Mouse (Mus musculus): ENCODE data around the gene Msi2. TPM values are rescaled to one million over a fixed set of nuclear protein-coding genes. Genes with fewer than 3 reads are reported as not detected.

Gene Msi2
- total RNA-seq, 2 experiments from 2014 or later, result 169 to 193 TPM

- TF ChIP-seq CTCF (IDR thresholded peaks at IDR 0.05), result no peak
- peak; percentile 83 for DNase-seq
- Histone ChIP-seq H3K27ac (peak overlapping the region; percentile 88), H3K4me3 (peak overlapping the region; percentile 4; the same call in 1 of the 2 replicates)
- intact Hi-C loops (cut with DNase I), result no loop called here
Observed at GRCm38 (mm10) chr11:88585171-88585632, 133.1 kb downstream of the Msi2 start.

- DNase-seq, result peak; percentile 36
- Histone ChIP-seq H3K4me3 (no peak overlapping the region), H3K27ac (peak overlapping the region; percentile 88)
- no peak for TF ChIP-seq CTCF (IDR thresholded peaks at IDR 0.05)
- intact Hi-C loops (cut with DNase I), result no loop called here
Observed at GRCm38 (mm10) chr11:88583866-88584265, 134.4 kb downstream of the Msi2 start.

GRCm38 (mm10) chr11:88583259-88583833 lies 135.0 kb downstream of the Msi2 start:
- no peak for DNase-seq
- TF ChIP-seq CTCF (IDR thresholded peaks at IDR 0.05), result no peak
- Histone ChIP-seq H3K27ac (peak overlapping the region; percentile 88), H3K4me3 (peak overlapping the region; percentile 56; the same call in 1 of the 2 replicates)
- intact Hi-C loops (cut with DNase I), result no loop called here

DNA sequence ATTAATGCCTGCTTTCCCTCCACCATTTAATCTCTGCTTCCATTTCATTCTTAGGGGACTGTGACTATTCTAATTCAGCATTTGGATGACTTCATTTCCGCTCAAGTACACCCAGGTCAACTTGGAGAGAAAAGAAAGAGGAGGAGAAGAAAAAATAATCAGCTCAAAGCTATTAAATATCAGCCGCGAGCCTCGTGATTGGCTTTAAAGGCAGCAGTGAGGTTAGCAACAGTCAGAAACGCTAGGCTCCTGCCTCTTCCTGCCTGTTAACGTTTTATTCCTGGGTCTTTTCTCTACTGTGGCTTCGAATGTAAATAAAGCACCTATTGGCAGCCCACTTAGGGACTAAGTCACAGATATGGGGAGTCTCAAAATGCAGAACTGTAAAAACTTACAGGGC lies 135.5 kb downstream of the Msi2 start:
- H3K27ac ChIP-seq, result peak overlapping the region; percentile 88
- TF ChIP-seq CTCF (IDR thresholded peaks at IDR 0.05), result no peak
- intact Hi-C loops (cut with DNase I), result no loop called here
- H3K4me3 ChIP-seq, result peak overlapping the region; percentile 56
- DNase-seq, result peak; percentile 41

- intact Hi-C loops (cut with DNase I), result no loop called here
- H3K27ac ChIP-seq, result peak overlapping the region; percentile 88
- peak overlapping the region; percentile 56 for H3K4me3 ChIP-seq
- no peak for TF ChIP-seq CTCF (IDR thresholded peaks at IDR 0.05)
- no peak for DNase-seq
Observed at GRCm38 (mm10) chr11:88582021-88582707, 136.1 kb downstream of the Msi2 start.

DNA sequence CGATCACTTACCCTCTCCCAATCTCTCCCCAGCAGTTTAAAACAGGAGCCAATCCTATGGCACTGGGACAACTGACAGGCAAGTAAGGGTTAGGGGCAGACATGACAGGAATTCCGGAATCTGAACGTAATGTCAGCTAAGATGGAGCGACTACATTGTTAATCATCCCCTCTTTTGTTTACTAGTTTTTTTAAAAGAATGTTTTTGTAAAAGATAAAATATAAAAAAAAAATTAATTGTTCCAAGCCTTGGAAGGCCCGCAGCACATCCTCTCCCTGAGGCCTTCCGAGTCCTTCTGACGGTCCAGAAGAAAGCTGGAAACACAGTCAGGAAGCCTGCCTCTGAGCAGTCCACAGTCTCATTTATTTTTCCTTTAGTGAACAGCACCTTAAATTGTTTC lies 136.9 kb downstream of the Msi2 start:
- no peak for TF ChIP-seq CTCF (IDR thresholded peaks at IDR 0.05)
- DNase-seq, result no peak
- intact Hi-C loops (cut with DNase I), result no loop called here
- H3K27ac ChIP-seq, result peak overlapping the region; percentile 88
- no peak overlapping the region for H3K4me3 ChIP-seq

DNA sequence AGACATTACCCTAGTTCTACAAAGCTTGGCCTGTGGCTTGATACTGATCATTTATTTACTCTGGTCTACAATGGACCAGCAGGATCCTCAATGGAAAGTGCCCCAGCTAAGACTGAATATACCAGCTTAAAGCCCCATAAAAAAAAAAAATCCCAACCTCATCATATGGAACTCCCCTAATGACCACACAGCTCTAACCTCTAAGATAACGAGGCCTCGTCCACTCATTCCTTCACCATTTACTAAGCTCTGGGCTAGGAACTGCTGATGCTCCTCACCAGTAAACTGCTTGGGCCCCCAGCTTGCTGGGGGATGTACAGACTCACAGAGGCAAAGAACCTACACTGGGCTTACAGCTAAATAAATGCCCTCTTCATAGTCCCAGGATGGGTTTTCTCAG lies 139.6 kb downstream of the Msi2 start:
- intact Hi-C loops (cut with DNase I), result no loop called here
- no peak overlapping the region for H3K27ac ChIP-seq
- no peak overlapping the region for H3K4me3 ChIP-seq
- DNase-seq, result no peak
- no peak for TF ChIP-seq CTCF (IDR thresholded peaks at IDR 0.05)

GRCm38 (mm10) chr11:88577076-88577475 lies 141.2 kb downstream of the Msi2 start:
- Histone ChIP-seq H3K27ac (no peak overlapping the region), H3K4me3 (no peak overlapping the region)
- no peak for TF ChIP-seq CTCF (IDR thresholded peaks at IDR 0.05)
- intact Hi-C loops (cut with DNase I), result no loop called here
- no peak for DNase-seq

- intact Hi-C loops (cut with DNase I), result no loop called here
Observed at GRCm38 (mm10) chr11:88576233-88576998, 141.9 kb downstream of the Msi2 start.

DNA sequence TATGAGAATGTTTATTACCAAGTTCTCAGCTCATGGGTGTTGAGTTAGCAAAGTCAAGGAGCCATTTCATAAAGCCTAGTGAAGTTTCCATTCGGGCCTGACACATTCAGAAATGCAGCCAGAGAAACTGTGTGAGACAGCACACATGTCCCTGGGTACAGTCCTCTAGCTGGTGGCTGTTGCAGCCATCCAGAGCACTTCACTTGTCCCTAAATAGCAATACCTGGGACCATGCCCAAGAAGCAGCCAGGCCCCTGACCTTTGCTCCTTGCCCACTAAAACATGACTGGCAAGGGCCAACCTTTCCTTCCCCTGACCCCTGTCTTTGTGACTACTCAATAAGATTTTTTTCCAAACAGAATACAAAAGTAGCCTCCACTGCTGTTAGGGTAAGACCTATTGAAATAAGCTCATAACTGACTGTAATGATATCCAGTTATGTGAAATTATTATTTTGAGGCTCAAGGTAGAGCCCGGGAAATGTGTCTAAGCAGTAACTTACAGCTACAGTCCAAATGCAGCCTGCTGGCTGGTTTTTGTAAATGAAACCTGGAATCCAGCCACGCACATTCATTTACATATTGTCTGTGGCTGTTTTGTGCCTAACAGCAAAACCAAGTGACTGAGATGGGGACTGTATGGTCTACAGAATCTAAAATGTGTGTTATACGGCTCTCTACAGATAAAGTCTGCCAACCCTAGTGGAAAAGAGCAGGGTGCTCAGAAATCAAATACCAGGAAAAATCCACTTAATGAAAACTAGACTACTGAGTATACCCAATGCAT lies 143.5 kb downstream of the Msi2 start:
- no peak for TF ChIP-seq CTCF (IDR thresholded peaks at IDR 0.05)
- peak; percentile 64 for DNase-seq
- H3K27ac ChIP-seq, result peak overlapping the region; percentile 84

More at GRCm38 (mm10) chr11:88576233-88576998, 141.9 kb downstream of the Msi2 start:
- Histone ChIP-seq H3K4me3 (no peak overlapping the region), H3K27ac (peak overlapping the region; percentile 49; the same call in 1 of the 2 replicates)
- TF ChIP-seq CTCF (IDR thresholded peaks at IDR 0.05), result no peak
- no peak for DNase-seq

GRCm38 (mm10) chr11:88573013-88573412 lies 145.3 kb downstream of the Msi2 start:
- intact Hi-C loops (cut with DNase I), result no loop called here
- no peak for DNase-seq
- no peak overlapping the region for H3K4me3 ChIP-seq
- no peak for TF ChIP-seq CTCF (IDR thresholded peaks at IDR 0.05)
- no peak overlapping the region; the same call in 1 of the 2 replicates for H3K27ac ChIP-seq

More for the DNA sequence above, 143.5 kb downstream of the Msi2 start:
- intact Hi-C loops (cut with DNase I), result no loop called here
- H3K4me3 ChIP-seq, result no peak overlapping the region

- TF ChIP-seq CTCF (IDR thresholded peaks at IDR 0.05), result no peak
Observed at GRCm38 (mm10) chr11:88572461-88572860, 145.9 kb downstream of the Msi2 start.

More at GRCm38 (mm10) chr11:88572461-88572860, 145.9 kb downstream of the Msi2 start:
- H3K27ac ChIP-seq, result no peak overlapping the region
- DNase-seq, result no peak
- intact Hi-C loops (cut with DNase I), result no loop called here
- H3K4me3 ChIP-seq, result no peak overlapping the region

Data from gastrocnemius, adult 2 months (tissue).